Mouse (Mus musculus) intestine, embryonic 15.5 days (tissue): Measurements from ENCODE around the gene C1ql4. TPM values are rescaled to one million over a fixed set of nuclear protein-coding genes. Genes with fewer than 3 reads are reported as not detected.
A peak's percentile ranks its signal among the peaks of the same experiment; 100 is the strongest.

Source experiments
- ATAC-seq: fragments of 200-750 bp; cut with Nextera tagmentation; 2 replicates; pipeline ENCODE4 v1.8.0; 2017; ENCODE audit warnings: moderate TSS enrichment, moderate library complexity
- H3K27ac ChIP-seq: fragments of 300-500 bp; sonication (generic); 2 replicates; pipeline ENCODE4 v1.5.1; 2015; ENCODE audit warnings: mild to moderate bottlenecking, inconsistent platforms
- H3K27me3 ChIP-seq: fragments of 300-500 bp; sonication (generic); replicated peaks from 2 replicates; pipeline ENCODE4 v1.6.1; 2015; ENCODE audit warnings: inconsistent platforms
- H3K36me3 ChIP-seq: fragments of 300-500 bp; sonication (generic); 2 replicates; pipeline ENCODE4 v1.6.1; 2015; ENCODE audit warnings: inconsistent platforms
- H3K4me1 ChIP-seq: fragments of 300-500 bp; sonication (generic); replicated peaks from 2 replicates; pipeline ENCODE4 v1.6.1; 2015; ENCODE audit warnings: inconsistent platforms
- H3K4me2 ChIP-seq: fragments of 300-500 bp; sonication (generic); replicated peaks from 2 replicates; pipeline ENCODE4 v1.6.1; 2015; ENCODE audit warnings: mild to moderate bottlenecking, inconsistent platforms
- H3K4me3 ChIP-seq: fragments of 300-500 bp; sonication (generic); replicated peaks from 2 replicates; pipeline ENCODE4 v1.5.1; 2015; ENCODE audit warnings: inconsistent platforms
- H3K9ac ChIP-seq: fragments of 300-500 bp; sonication (generic); 2 replicates; pipeline ENCODE4 v1.6.1; 2015; ENCODE audit warnings: inconsistent platforms
- H3K9me3 ChIP-seq: fragments of 300-500 bp; sonication (generic); 2 replicates; pipeline ENCODE4 v1.6.1; 2016; ENCODE audit warnings: inconsistent platforms
- WGBS: fragments of 180-500 bp; shearing (Covaris S2); methylation state at CpG from one replicate; pipeline ENCODE4 v1.1.7; 2015; 5-methylcytosine and 5-hydroxymethylcytosine counted together
- polyA plus RNA-seq: library from polyadenylated mRNA; unstranded; fragments of >200 nt; fragmentation: Nextera tagmentation; extraction: Ambion mirVana; gene quantifications from 2 replicates; pipeline ENCODE4 v1.2.1, GENCODE M21; 2015

C1ql4 gene
- polyA plus RNA-seq, 1 experiment from 2014 or later: 0.09 TPM

DNA sequence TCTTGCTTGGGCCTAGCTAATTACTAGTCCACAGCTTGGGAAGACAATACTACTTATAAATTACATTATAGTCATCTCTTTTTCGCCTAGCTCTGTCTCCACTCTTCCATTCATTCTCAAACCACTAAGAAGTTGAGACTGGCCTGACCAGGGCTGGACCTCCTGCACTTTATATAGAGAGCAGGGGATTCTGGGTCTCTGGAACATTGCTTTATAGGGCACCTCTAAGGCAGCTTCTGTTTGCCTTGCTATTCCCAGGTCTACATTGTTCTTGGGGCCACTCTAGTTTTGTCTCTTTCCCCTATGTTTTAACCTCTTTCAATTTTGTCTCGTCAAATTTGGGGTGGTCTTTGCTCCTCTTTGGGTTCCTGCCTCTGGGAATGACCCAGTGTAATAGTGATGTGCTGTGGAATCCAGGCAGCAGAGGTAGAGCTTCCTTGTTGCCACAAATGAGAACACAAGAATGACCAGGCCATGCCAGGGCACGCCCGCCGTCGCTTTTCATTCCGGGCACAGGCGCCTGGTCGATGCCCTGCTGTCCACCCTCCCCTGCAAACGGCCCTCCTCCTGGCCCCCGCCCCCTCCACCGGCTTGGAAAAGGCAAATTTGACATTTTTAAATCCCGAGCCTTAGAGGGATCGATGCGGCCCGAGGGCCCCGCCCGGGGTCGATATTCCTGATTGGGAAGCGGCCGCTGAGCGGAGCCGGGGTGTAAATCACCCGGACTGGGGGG, 8.6 kb upstream of the C1ql4 start:
- H3K9ac ChIP-seq: peak overlapping the region; percentile 47; the same call in 1 of the 2 replicates

DNA sequence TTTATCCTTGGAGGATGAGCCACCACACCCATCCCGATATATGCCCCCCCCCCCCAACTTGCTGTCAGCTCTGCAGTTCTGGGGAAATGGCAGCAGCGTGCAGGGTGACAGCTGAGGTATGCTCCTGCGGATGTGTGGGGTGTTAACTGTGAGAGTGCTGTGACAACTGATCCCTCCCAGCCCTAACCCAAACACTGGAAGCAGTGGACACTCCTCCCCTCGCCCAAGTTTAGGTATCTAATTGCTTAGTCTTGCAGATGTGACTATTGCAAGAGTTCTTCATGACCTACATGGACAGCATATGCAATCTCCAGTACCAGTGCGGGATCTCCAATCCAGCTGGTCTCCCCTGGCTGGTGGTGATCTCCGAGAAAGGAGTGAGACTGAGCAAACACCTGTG, 7.7 kb upstream of the C1ql4 start:
- Histone ChIP-seq H3K4me2 (no peak overlapping the region), H3K4me3 (no peak overlapping the region), H3K36me3 (no peaks in the 10 kb centered on the region), H3K9ac (no peak overlapping the region), H3K9me3 (no peaks in the 10 kb centered on the region), H3K4me1 (peaks cover 43% of the 10 kb centered on the region), H3K27me3 (peaks cover 83% of the 10 kb centered on the region), H3K27ac (no peak overlapping the region)
- no peak for ATAC-seq
- WGBS: 11% methylated on average over 6 of the region's 6 CpGs

More for the DNA sequence above, 8.6 kb upstream of the C1ql4 start:
- peak overlapping the region; percentile 76 for H3K4me2 ChIP-seq
- H3K4me3 ChIP-seq: peak overlapping the region; percentile 41
- WGBS: 6% methylated on average over 24 of the region's 24 CpGs
- H3K27ac ChIP-seq: no peak overlapping the region
- peaks cover 78% of the 10 kb centered on the region for H3K27me3 ChIP-seq
- ATAC-seq: no peak
- no peaks in the 10 kb centered on the region for H3K9me3 ChIP-seq
- no peaks in the 10 kb centered on the region for H3K36me3 ChIP-seq
- peaks cover 43% of the 10 kb centered on the region for H3K4me1 ChIP-seq

DNA sequence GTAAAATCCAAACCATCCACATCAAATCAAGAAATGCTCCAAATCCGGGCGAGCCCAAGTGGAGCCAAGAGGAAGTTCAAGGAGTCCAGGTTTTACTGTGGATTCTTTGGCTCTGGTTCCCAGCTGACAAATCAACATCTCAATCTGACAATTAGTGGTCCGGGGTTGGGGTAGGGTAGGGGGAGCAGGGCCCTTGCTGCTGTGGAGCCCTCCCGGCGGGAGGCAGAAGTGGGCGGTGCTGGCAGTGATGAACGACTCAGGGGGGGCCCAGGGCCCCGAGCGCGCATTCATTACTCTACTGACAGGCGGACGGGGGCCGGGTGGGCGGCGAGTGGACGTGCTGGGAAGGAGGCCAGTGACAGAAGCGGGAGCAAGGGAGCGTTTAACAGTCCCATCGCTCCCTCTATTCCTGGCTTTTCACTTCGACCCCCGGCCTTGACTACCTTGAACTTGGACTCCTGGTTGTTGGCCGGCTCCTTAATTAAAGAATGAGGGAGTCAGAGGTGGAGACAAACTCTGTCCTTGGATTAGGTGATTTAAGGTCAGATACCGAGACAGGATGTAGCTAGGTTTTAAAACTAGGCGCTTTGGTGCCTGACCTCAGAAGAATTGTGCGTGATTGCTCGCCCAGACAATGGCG, 7.1 kb upstream of the C1ql4 start:
- Histone ChIP-seq H3K36me3 (no peaks in the 10 kb centered on the region), H3K27me3 (peaks cover 89% of the 10 kb centered on the region), H3K4me1 (peaks cover 43% of the 10 kb centered on the region), H3K9me3 (no peaks in the 10 kb centered on the region), H3K9ac (no peak overlapping the region), H3K4me2 (peak overlapping the region; percentile 32), H3K4me3 (no peak overlapping the region), H3K27ac (no peak overlapping the region)
- WGBS: 3% methylated on average over 27 of the region's 27 CpGs
- ATAC-seq: no peak

DNA sequence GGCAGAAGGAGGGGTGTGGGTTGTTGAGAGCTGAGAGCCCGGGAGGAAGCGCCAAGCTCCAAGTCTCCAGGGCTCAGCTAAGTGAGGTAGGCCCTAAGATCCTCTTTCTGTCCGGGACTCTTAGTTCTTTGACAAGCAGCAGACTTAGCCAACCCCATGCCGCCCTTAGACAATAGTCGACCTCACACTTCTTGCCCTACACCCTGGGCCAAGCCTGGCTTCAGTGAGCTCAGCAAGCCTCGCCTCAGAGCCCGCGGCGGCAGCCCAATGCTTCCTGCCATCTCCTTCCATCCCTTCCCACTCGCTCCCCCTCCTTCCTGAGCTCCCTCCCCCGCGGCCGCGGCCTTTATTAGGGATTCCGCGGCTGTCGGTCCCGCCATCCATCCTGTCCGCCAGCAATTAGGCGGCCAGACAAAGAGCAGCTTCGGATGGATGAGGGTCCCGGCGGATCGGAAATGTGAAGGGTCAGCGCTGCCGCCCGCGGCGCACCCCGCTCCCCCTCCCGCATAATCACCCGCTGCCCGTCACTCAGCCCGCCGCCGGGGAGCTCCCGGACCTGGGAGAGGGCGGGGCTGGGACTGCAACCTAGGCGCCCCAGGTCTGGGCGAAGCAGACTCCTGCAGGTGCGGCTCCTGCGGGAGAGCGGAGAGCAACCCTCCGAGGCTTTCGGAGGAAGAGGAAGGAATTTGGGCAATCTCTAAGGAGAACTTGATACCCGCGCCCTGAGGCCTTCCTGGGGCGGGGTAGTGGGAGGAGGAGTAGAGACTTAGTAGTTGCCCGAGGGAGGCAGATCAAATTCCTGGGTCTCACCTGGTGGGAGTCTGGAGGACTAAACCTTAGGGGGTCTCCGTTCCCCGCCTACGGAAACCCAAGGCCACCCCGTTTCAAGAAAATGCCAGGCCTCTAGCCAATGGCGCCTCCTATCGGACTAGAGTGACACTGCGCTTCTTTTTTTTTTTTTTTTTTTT, 6.0 kb upstream of the C1ql4 start:
- H3K36me3 ChIP-seq: no peaks in the 10 kb centered on the region
- peak overlapping the region; percentile 33 for H3K9ac ChIP-seq
- peak overlapping the region; percentile 36 for H3K4me3 ChIP-seq
- peak overlapping the region; percentile 82 for H3K4me2 ChIP-seq
- ATAC-seq: peak; percentile 54
- peaks cover 44% of the 10 kb centered on the region for H3K4me1 ChIP-seq
- H3K9me3 ChIP-seq: no peaks in the 10 kb centered on the region
- 2% methylated on average over 56 of the region's 56 CpGs for WGBS
- no peak overlapping the region for H3K27ac ChIP-seq
- H3K27me3 ChIP-seq: peaks cover 92% of the 10 kb centered on the region

DNA sequence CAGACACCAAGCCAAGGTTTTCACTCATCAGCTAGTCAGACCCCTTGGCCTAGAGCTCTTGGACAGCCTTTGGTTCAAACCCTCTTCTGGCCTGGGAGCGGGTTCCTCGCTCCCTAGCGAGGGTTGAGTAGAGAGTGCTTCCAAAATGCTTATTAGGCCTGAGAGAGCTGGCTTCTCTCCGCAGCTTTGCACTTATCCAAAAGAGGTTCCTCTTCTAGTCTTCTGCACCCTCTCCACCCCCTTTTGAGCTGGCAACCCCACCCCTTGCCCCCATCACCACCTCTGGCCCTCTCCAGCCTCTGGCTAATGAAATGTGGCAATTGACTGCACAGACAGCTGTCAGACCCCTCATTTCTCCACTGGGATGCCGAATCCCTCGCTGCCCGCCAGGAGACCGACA, 5.3 kb upstream of the C1ql4 start, which contains the start of gene Dnajc22:
Gene Dnajc22, plus strand, starts transcription at position 301 of the 400 bp plus-strand sequence.
- Histone ChIP-seq H3K9ac (peak within 1 kb of the TSS; percentile 33), H3K4me1 (peaks cover 44% of the 10 kb centered on the region), H3K4me2 (peak within 1 kb of the TSS; percentile 82), H3K27ac (no peak within 1 kb of the TSS), H3K27me3 (peaks cover 92% of the 10 kb centered on the region), H3K9me3 (no peaks in the 10 kb centered on the region), H3K4me3 (peak within 1 kb of the TSS; percentile 36), H3K36me3 (no peaks in the 10 kb centered on the region)
- no peak for ATAC-seq
- WGBS: 48% methylated on average over 8 of the region's 8 CpGs

DNA sequence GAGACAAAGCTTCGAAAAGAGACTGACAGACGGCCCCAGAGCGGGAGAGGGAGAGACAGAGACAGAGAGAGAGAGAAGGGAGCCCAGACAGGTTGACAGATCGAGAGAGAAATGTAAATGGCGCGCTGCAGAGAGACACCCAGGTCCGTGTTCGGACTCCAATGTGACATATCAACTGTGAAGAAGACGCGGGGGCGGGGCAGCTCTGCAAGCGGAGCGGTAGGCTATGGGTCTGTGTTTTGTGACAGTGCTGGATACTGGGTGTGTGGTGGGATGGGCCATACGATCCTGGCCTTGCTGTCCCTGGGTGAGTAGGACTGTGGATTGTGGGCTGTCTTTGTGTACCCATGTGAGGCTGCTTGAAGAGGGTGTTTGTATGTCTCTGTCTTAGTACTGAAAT, 1.5 kb upstream of the C1ql4 start:
- Histone ChIP-seq H3K36me3 (no peaks in the 10 kb centered on the region), H3K27ac (no peak overlapping the region), H3K4me2 (peak overlapping the region; percentile 61), H3K27me3 (peaks cover 82% of the 10 kb centered on the region), H3K4me1 (peaks cover 32% of the 10 kb centered on the region), H3K4me3 (0 out of 2 replicates have a peak overlapping the region, but pooled peaks have one; percentile 26), H3K9ac (no peak overlapping the region), H3K9me3 (no peaks in the 10 kb centered on the region)
- 15% methylated on average over 14 of the region's 14 CpGs for WGBS
- no peak for ATAC-seq

DNA sequence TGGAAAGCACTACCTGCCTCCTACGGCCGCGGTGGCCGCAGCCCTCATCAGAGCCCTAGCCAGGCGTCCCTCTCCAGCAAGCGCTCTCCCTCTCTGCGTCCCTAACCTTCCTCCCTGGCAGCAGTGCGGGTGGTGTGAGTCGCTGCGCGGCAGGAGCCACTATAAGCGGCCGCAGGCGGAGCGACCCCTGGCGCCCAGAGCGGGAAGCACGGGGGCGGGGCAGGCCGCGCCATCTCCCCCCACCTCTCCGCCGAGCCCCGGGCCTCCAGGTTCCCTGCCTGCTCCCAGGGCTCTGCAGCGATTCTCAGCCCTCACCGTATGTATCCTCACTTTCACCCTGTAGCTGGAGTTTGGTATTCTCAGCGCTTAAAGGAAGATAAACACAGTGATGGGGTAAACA, 675 bp upstream of the C1ql4 start:
- Histone ChIP-seq H3K4me3 (peak overlapping the region; percentile 26), H3K36me3 (no peaks in the 10 kb centered on the region), H3K9me3 (no peaks in the 10 kb centered on the region), H3K4me1 (peaks cover 32% of the 10 kb centered on the region), H3K9ac (no peak overlapping the region), H3K4me2 (peak overlapping the region; percentile 61), H3K27me3 (peaks cover 78% of the 10 kb centered on the region), H3K27ac (no peak overlapping the region)
- WGBS: 0% methylated on average over 27 of the region's 27 CpGs
- ATAC-seq: peak; percentile 48

DNA sequence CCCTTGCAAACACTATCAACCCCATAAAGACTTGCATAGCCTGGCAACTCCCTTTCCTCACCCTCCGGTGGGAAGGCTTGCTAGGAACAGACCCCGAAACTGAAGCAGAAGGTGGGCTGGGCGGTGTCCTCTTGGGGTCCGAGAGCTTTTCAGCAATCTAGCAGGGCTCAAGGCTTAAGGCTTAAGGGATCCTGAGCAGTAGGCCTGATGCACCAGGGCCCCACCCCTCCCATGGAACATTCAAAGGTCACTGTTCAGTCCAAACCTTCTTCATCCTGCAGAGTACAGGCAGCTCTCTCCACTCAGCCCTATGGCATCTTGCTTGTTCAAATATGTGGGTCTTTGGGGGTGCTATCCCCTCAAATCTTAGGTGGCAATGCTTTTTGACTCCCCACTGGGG, 1.6 kb downstream of the C1ql4 start:
- no peak for ATAC-seq
- Histone ChIP-seq H3K36me3 (peaks cover 17% of the 10 kb centered on the region), H3K4me2 (no peak overlapping the region), H3K9me3 (no peaks in the 10 kb centered on the region), H3K27ac (no peak overlapping the region), H3K4me1 (peaks cover 35% of the 10 kb centered on the region), H3K9ac (no peak overlapping the region), H3K4me3 (no peak overlapping the region), H3K27me3 (peaks cover 56% of the 10 kb centered on the region)
- WGBS: 79% methylated on average over 4 of the region's 4 CpGs

DNA sequence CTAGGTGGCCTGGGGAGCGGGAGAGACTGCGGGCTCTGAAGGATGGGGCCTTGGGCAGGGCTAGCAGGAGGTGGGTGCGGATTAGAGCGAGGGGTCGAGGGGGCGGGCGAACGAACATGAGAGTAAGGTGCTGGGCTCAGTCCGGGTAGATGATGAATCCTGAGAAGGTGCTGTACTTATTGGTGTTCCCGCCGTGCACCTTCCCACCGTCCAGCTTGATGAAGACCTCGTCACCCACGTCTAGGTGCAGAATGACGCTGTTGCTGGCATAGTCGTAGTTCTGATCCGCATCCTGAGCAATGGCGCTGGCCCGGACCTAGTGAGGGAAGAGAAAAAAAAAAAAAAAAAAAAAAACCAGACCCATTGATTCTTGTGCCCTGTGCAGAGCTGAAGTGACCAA, 3.0 kb downstream of the C1ql4 start:
- Histone ChIP-seq H3K4me3 (no peak overlapping the region), H3K4me2 (peak overlapping the region; percentile 48), H3K27ac (0 out of 2 replicates have a peak overlapping the region, but pooled peaks have one; percentile 15), H3K36me3 (peaks cover 22% of the 10 kb centered on the region), H3K4me1 (peaks cover 35% of the 10 kb centered on the region), H3K27me3 (peaks cover 45% of the 10 kb centered on the region), H3K9ac (peak overlapping the region; percentile 26; the same call in 1 of the 2 replicates), H3K9me3 (no peaks in the 10 kb centered on the region)
- no peak for ATAC-seq
- WGBS: 16% methylated on average over 19 of the region's 19 CpGs

DNA sequence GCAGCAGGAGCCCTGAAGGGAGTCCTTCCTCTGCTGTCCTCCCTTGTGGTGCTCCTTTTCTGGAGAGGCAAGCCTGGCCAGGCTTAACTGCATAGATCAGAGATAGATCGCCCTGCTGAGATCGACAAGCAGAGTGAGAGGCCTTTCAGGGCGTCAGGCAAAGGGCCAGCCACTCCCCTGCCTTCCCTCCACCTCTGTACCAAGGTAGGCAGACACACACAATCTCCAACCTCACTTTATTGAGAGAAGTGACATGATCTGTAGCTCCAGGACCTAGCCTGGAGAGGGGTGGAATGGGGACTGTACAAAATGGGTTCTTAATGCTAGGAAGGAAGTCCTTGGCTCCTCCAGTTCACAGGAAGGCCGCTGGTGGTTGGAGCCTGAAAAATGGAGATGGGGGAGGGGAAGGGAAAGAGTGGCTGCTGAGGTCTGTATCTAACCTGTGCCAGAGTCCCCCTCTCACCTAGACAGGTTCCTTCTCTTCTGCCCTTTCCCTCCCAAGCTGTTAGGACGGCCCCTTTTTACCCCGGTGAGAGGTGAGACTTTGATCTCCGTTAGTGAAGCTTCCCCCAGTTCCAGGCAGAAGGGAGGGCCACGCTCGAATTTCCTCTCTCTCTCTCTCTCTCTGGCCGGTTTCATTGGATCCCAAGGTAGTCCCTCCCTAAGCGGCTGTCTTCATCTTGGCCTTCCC, 3.6 kb downstream of the C1ql4 start:
- Histone ChIP-seq H3K27ac (peak overlapping the region; percentile 74), H3K4me2 (peak overlapping the region; percentile 48), H3K4me3 (no peak overlapping the region), H3K27me3 (peaks cover 39% of the 10 kb centered on the region), H3K9ac (peak overlapping the region; percentile 26; the same call in 1 of the 2 replicates), H3K4me1 (peaks cover 31% of the 10 kb centered on the region), H3K36me3 (peaks cover 22% of the 10 kb centered on the region), H3K9me3 (no peaks in the 10 kb centered on the region)
- peak; percentile 83 for ATAC-seq
- 10% methylated on average over 11 of the region's 11 CpGs for WGBS

DNA sequence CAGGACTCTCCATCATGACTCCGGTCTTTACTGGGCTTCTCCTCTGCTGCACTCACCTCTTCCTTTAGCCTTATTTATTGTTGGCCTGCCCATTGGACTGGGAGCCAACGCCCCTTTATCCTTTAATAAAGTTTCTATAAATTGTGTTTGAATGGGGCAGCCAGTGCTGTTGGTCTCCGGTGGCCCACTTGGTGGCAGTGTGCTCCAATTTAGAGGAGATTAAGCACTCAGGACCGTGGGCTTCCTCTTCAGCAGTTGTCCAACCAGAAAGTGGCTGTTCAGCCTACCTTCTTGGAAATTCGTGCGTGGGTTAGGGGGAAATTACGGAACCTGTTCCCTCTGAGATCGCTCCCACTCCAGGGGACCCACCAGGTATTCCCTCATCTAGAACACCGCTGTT, 4.4 kb downstream of the C1ql4 start:
- H3K4me1 ChIP-seq: peaks cover 26% of the 10 kb centered on the region
- H3K4me2 ChIP-seq: no peak overlapping the region
- WGBS: 67% methylated on average over 9 of the region's 9 CpGs
- H3K36me3 ChIP-seq: peaks cover 22% of the 10 kb centered on the region
- H3K9ac ChIP-seq: no peak overlapping the region
- no peak overlapping the region for H3K4me3 ChIP-seq
- H3K27me3 ChIP-seq: peaks cover 31% of the 10 kb centered on the region
- no peaks in the 10 kb centered on the region for H3K9me3 ChIP-seq
- H3K27ac ChIP-seq: peak overlapping the region; percentile 74; the same call in 1 of the 2 replicates
- peak; percentile 21; the same call in 1 of the 2 replicates for ATAC-seq
